Mouse (Mus musculus) liver, adult 2 months (tissue): ENCODE results near the gene Maz.

ENCODE experiments used
- CTCF ChIP-seq: fragments of 200-500 bp; IDR thresholded peaks from 2 replicates; pipeline ENCODE4 v1.5.1; 2011; ENCODE audit warnings: low read depth, low read length, control low read depth
- POLR2A ChIP-seq: fragments of 200-500 bp; IDR thresholded peaks from 2 replicates; pipeline ENCODE4 v1.6.1; 2011; ENCODE audit warnings: low read length, control low read depth; ENCODE audit not compliant: insufficient read depth; ENCODE audit errors: extremely low read depth

- TF ChIP-seq CTCF (no peak), POLR2A (no peak)
Observed at GRCm38 (mm10) chr7:126982054-126982453, 44.8 kb downstream of the Maz start.
